Mouse (Mus musculus) embryo, embryonic 11.5 days (tissue): ENCODE measurements at regions not wholly inside any gene's neighbourhood (a gene's known extent, or its start where the extent isn't known, plus 50 kb on each side); places are given as distances from the start of the nearest gene placed in this dataset.
"Not testable (repeated sequence)": the region's sequence is repeated elsewhere in the genome, so short reads cannot be mapped to it uniquely, and the experiment has no call there.

Experiments used
- DNase-seq: peaks from one replicate; pipeline ENCODE4 v3.0.0-alpha.2; 2012; ENCODE audit warnings: low read depth, low spot score

DNA sequence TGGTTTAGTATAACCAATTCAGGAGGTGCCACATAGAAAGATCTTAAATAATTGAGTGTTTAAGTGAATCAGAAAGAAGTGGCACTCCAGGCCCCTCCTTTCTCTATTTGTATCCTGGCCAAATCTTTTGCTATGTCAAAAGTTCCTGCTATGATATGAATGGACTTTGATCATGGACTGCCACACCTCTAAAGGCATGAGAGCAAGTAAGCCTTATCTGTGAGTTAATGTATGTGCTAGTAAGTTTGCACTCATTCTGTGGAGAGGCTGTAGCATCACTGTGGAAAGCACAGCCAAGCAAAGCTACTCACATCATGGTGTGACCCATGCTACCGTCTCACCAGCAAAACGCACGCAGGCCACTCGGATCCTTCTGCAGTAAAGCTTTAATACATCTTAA, 140.2 kb downstream of the Jrkl start:
- DNase-seq, result no peak

DNA sequence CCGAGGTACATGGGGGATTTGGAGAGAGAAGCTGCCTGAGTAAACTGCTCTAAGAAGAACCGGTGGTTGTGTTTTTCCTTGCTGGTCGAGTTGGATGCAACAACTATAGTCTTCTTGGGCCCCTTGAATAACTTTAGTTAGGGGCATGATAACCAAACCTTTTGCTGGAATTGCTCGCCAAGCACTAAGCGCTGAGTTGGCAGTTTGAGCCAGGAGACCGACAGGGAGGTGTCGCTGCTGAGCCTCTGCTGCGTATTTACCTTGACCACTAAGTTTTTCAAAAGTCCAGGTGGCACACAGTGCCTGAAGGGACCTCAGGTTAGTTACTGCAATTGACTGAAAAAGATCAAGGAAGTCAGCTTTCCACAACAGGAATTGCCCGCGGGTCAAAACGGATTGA, 162.0 kb downstream of the Jrkl start:
- DNase-seq, result no peak

DNA sequence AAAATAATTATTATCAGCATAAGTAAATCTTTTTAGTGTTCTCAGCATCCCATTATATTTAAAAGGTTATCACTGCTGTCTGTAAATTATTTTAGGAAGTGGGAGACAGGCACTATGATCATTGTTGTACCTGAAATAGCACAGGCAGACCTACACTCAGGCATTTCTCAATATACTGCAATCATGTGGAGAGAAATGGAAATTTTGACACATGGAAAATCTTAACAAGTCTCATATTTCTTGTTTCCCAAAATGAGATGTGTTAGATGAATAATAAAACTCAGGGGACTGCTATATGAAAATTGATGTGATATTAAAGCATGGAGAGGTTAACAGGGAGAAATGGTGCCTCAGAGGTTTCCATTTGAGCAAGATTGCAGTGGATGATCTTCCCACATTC, 196.6 kb downstream of the Jrkl start:
- no peak for DNase-seq

DNA sequence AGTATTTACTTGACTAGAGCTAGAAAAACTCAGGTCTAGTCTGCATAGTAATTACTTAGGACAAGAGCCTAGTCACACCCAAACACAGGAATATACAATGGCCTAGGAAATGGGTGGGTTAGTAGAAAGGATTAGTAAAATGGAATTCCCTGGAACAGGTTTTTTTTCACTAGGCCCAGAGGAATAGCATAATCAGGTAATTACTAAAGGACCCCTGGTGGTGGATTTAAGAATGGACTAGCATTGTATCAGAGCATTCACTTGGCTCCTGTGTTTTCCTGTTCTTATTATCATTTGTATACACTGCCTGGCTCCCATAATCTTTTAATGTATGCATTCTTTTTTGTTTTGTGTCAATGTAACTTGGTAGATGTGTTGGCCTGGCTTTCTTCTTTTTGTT, 226.6 kb downstream of the Jrkl start:
- no peak for DNase-seq

- not testable (repeated sequence) for DNase-seq
Observed at GRCm38 (mm10) chr9:12983209-12983608, 262.4 kb downstream of the Jrkl start.

- no peak for DNase-seq
Observed at GRCm38 (mm10) chr9:12973022-12973421, 272.6 kb downstream of the Jrkl start.

GRCm38 (mm10) chr9:12960337-12960736, 285.3 kb downstream of the Jrkl start:
- no peak for DNase-seq

DNA sequence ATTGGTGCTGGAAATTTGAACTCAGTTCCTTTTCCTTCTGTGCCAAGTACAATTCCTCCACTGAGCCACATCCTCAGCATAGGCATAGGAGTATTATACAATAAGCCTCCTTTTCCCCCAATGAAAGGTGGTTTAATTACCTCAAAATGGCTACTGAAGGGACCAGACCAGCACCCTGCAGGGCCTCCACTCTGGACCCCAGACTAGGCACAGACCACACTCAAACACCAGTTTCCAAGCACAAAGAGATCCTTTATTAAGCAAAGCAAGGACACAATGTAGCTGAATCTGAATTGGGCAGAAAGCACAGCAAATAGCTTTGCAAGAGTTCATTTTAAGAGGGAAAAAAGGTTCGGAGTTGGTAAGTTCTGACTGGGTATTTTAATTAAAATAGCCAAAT, 299.5 kb downstream of the Jrkl start:
- no peak for DNase-seq

- DNase-seq, result no peak
Observed at GRCm38 (mm10) chr9:12945476-12945875, 300.2 kb downstream of the Jrkl start.

GRCm38 (mm10) chr9:12945037-12945436, 300.6 kb downstream of the Jrkl start:
- DNase-seq, result peak; percentile 3

GRCm38 (mm10) chr9:12935016-12935415, 310.6 kb downstream of the Jrkl start:
- DNase-seq, result no peak

DNA sequence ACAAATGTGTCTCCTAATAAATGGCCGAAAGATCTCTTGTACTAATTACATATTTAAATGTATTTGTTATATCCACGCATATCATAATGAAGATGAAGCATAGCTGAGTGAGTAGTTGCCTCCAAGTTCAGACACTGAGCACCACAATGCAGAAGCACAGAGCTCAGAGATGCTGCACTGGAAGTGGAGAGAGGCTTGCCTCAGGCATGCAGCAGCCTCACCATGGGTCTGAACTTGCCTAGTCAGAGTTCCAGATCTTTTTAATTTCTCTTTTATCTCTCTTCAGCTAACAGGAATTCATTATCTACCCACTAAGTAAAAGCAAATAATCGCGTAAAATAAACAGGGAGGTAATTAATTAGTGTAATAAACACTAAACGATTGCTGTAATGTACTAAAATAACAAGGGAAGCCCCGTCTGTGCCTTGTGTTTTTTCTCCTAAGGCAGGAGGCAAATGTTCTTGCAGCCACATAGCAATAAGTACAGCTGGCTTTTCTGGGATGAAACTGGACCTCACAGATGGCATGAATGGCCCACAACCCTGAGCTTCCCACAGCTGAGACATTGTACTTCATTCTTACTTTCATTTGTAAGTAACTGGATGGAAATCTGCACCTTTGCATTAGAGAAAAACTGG, 320.0 kb downstream of the Jrkl start:
- DNase-seq, result no peak

- no peak for DNase-seq
Observed at GRCm38 (mm10) chr9:12900726-12901125, 344.9 kb downstream of the Jrkl start.

DNA sequence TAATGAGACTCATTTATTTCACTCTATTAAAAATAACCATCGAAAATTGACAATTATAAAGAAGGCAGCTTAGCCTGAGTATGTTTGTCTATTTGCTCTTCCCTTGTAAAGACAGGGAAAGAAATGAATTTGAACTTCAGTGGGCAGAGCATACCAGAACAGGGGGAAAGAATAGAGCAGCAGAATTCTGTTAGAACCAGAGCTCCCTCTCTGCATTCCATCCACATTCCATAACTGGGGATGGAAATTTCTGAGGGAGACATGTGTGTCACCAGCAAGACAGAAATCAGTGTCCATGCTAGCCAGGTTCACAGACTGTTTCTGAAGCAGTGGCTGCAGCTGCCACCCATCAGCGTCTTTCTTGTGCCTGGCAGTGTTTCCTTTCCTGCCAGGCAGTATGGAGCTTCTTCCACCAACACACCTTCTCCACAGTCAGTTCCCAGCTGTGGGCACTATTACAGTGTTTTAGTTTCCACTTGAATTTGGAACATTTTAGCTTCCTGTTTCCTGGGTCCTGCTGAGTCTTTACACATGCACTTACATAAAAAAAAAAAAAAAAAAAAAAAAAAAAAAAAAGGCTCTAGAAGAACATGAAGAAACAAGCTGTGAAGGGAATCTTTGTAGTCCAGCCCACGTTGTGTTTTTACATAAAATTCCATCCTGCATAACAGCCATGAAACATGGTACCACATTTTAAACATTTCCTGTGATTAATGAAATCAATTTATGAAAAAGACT, 365.7 kb downstream of the Jrkl start:
- DNase-seq, result no peak

- DNase-seq, result no peak
Observed at GRCm38 (mm10) chr9:12876496-12876895, 369.1 kb downstream of the Jrkl start.

DNA sequence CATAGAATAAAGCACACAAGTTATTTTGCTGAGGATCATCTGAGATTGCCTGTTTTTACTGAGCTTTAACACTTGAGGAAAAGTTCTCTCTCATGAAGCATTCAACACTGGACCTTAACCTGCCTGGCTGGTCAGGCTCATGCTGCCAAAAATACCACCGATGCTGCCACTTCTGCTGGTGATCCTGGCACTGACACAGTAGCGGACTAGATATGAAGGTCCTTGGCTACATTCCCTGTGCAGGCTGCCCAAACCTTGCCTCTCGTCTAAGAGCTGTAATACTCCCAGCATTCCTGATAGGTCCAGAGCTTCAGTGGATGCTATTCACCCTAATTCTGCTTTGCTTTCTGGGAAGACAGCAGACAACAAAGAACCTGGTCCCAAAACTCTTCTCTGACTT, 374.7 kb downstream of the Jrkl start:
- no peak for DNase-seq
